Mouse (Mus musculus): ENCODE results near the gene Ccdc86.

DNA sequence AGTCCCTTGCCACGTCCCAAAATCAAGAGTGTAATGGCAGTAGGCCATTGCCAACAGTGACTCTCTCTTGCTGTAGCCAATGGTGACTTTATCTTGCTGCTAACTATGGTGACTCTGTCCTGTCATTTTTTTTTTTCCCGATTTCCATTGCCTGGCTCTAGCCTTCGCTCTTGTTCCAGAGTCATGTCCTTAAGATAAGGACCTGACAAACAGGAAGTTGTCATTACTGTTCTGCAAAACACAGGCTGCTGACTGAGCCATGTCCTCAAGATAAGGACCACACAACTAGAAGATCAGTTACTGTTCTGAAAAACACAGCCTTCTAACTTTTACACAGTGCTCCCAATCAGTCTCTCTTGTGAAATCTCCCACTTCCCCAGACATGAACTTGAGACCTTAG lies 21.4 kb upstream of the Ccdc86 start:
- TF ChIP-seq POLR2A (IDR thresholded peaks at IDR 0.05; ENCODE audit: low read depth, low read length) (no peak), CTCF (IDR thresholded peaks at IDR 0.05; ENCODE audit: extremely low read depth, insufficient read length, insufficient replicate concordance, low read depth, low read length) (no peak)

Data from small intestine, adult 2 months (tissue).